Mouse (Mus musculus): ENCODE results near the gene Iffo2.

DNA sequence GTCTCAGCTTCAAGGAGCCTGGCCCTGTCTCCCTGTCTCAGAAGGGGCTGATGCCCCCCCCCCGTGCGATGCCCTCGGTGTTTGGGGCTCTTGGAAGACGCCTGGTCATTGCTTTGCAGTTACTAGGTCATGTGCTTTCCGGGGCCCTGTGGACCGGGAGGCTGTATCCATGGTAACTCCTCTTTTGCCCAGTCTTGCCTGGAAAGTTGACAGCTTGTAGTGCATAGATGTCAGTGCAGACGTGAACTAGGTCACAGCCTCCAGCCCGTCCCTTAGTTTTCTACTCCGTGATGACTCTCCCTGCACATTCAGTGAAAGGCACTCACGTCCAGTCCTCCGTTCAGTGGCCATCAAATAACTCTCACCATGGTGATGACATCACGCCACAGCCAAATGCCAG, 3.9 kb upstream of the Iffo2 start:
- no peak for TF ChIP-seq POLR2A (IDR thresholded peaks at IDR 0.05; ENCODE audit: borderline replicate concordance, control insufficient read depth, low read depth, low read length)
- TF ChIP-seq CTCF (IDR thresholded peaks at IDR 0.05; ENCODE audit: control insufficient read depth, insufficient read depth, low read length) = no peak

Data from bone marrow, adult 2 months (tissue).